Mouse (Mus musculus) left cerebral cortex, postnatal 14 days (tissue): Measurements from ENCODE around the gene Nin. TPM values are rescaled to one million over a fixed set of nuclear protein-coding genes. Genes with fewer than 3 reads are reported as not detected.

Experiments
- DNase-seq, 2 experiments: peaks; one replicate each; pipeline ENCODE4 v3.0.0; 2021 to 2022; ENCODE audit warnings: low spot score in 2 of 2, mixed read lengths in 1 of 2
- intact Hi-C: fragments of 180-260 bp; cut with DNase I; formaldehyde crosslinking; loops from one replicate; pipeline ENCODE4 v1.15.1; 2025
- total RNA-seq, 2 experiments: library from RNA; stranded (reverse); gene quantifications; 2 replicates each; pipeline ENCODE4 v1.2.3; 2021

Nin gene
- total RNA-seq, 2 experiments from 2014 or later = 44.5 to 53.7 TPM

- no peak for DNase-seq
- intact Hi-C loops = no loop called here
Observed at GRCm38 (mm10) chr12:69973666-69974065, 139.9 kb downstream of the Nin start.

DNA sequence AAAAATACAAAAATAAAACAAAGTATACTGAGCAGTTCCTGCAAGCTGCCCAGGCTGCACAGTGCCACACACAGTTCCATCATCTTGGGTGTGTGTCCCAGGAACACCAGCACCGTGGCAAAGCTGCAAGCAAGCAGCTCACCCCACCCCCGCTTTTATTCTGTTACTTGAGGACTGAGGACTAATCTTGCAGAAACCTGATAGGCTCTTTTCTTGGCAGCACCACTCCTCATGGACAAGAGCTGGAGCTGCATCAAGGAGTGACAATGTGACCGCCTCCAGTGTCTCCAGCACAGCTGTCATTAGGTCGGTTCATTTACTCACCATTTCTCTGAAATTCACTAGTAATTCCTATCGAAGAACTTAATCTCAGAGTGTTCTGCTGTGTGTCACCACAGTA is 145.4 kb downstream of the Nin start:
- intact Hi-C loops = loop anchor here (5.0 kb wide), 1 partner anchor 89 kb away; no protein-coding TSS in a partner anchor
- no peak for DNase-seq

- DNase-seq = no peak
- intact Hi-C loops = loop anchor here (5.0 kb wide), 1 partner anchor 90 kb away; no protein-coding TSS in a partner anchor
Observed at GRCm38 (mm10) chr12:69967112-69967511, 146.4 kb downstream of the Nin start.

DNA sequence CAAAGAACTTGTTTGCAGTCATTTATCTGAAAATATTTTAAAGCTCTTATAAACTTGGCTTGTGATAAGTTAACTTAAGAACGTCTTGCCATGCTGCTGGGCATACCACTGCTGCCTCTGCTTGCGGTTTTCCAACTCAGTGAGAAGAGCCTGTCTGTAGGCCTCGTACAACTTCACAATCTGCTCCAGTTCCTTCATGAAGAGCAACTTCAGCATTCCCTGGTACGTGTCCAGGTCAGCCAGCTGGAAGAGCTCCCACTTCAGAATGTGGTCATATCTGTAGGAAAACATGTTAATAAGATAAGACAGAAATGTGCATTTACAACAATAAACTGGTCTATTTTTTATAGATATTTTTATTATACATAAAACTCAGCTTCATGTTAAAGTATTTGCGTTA is 147.4 kb downstream of the Nin start:
- intact Hi-C loops = loop anchor here (5.0 kb wide), 1 partner anchor 91 kb away; no protein-coding TSS in a partner anchor
- DNase-seq = no peak

- DNase-seq = no peak
- intact Hi-C loops = loop anchor here (5.0 kb wide), 1 partner anchor 92 kb away; no protein-coding TSS in a partner anchor
Observed at GRCm38 (mm10) chr12:69965644-69966043, 147.9 kb downstream of the Nin start.

DNA sequence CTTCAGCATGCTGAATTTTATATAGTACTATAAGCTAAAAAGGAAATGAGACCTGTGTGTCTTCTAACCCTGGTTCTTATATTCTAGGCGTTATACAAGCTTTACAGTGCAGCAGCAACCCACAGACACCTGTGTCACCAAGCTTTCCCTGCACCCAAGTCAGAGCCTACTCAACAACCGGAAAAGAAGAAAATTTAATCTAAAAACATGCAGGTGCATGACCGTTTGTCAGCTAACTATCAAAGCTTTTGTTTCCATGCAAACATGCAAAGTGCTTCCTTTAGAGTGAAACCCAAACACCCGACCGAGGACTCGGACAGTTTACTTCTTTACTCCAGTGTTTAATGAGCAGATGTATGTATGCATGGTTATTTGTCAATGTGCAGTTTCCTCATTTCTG is 150.4 kb downstream of the Nin start:
- no peak for DNase-seq
- intact Hi-C loops = loop anchor here (5.0 kb wide), 1 partner anchor 69 kb away; no protein-coding TSS in a partner anchor

DNA sequence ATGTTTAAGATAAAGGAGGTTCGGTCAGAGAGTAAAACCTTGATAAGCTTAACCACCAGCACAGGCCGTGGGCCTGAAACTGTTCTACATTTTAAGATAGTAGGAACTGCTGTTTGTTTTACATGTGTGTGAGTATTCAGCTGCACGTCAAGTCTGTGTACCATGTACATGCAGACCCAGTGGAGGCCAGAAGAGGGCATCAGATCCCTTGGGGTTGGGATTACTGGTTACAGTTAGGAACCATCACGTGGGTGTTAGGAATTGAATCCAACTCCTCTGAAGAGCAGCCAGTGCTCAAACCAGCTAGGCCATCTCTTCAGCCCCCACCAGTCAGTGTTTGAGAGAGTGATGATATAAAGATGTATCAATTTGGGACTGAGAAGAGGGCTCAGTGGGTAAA is 151.0 kb downstream of the Nin start:
- intact Hi-C loops = loop anchor here (5.0 kb wide), 1 partner anchor 70 kb away; no protein-coding TSS in a partner anchor

More for the DNA sequence above, 151.0 kb downstream of the Nin start:
- DNase-seq = peak; percentile 61 to 77

Other genes starting within 250 kb of the Nin start
- gene Atl1, start 221.1 kb downstream of the Nin start, total RNA-seq = 100 to 1,000 TPM; 251 to 254 TPM
- 10 to 100 TPM; 40.4 to 43.6 TPM for gene Map4k5, start 220.5 kb downstream of the Nin start, total RNA-seq
- gene Sav1, start 126.7 kb downstream of the Nin start, total RNA-seq = 10 to 100 TPM; 18.9 TPM
- gene Abhd12b, start 40.4 kb upstream of the Nin start, total RNA-seq = not detected
- 1 to 10 TPM; 2.2 to 3.1 TPM for gene Pygl, start 117.8 kb upstream of the Nin start, total RNA-seq
- gene Trim9, start 233.9 kb upstream of the Nin start, total RNA-seq = 100 to 1,000 TPM; 422 to 460 TPM